Mouse (Mus musculus) thymus, postnatal 4 days (tissue): ENCODE data around the gene Trmt2a.
"Not testable (repeated sequence)": the region's sequence is repeated elsewhere in the genome, so short reads cannot be mapped to it uniquely, and the experiment has no call there.

Experiments used
- DNase-seq: peaks from one replicate; pipeline ENCODE4 v3.0.0; 2021

Gene Trmt2a

DNA sequence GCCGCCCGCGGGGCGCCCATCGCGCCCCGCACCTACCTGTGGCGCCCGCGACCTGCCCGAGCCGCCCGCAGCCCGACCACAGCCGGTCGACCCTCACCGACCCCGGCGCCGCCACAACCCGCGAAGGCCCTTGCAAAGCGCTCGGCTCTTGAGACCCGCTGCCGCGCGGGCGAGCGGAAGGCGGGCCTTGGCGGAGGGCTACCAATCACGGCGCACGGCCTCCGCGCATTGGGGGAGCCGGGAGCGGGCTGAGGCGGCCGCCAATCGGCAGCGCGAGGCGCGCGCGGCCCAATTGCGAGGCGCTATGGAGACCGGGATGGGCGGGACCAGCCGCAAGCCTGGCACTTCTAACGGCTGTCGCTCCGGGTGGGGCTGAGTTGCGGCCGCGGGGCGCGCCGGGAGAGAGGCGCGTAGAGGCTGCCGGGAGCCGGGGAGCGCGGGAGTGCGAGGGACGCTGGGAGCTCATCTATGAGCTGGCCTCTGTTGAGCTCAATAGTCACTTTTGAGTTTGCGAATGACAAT, 40.6 kb downstream of the Trmt2a start, which contains the start of gene Dgcr8:
TSS of gene Dgcr8 (minus strand) at position 180 of the 522 bp plus-strand sequence.
- DNase-seq = peak; percentile 98

DNA sequence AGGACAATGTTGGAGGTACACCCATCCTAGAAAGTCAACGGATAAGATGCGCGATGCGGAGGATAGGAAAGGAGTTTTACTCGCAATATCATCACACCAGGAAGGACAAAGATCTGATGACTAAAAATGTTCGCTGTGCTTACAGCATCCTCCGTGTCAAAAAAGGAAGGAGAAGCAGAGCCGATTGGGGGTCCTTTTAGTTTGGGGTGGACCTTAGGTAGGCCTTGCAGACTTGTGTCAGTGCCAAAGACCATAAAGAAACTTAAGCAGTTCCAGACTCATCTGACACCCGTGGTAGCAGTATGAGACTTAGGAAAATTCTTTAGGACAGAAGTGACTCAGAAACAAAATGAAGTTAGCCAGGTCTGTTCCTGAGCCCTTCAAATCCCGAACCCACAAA, 41.1 kb downstream of the Trmt2a start:
- not testable (repeated sequence) for DNase-seq
